Mouse (Mus musculus) liver, adult 2 months (tissue): ENCODE data around the gene Ces2a.

Experiments
- CTCF ChIP-seq: fragments of 200-500 bp; IDR thresholded peaks from 2 replicates; pipeline ENCODE4 v1.5.1; 2011; ENCODE audit warnings: low read depth, low read length, control low read depth
- POLR2A ChIP-seq: fragments of 200-500 bp; IDR thresholded peaks from 2 replicates; pipeline ENCODE4 v1.6.1; 2011; ENCODE audit warnings: low read length, control low read depth; ENCODE audit not compliant: insufficient read depth; ENCODE audit errors: extremely low read depth

GRCm38 (mm10) chr8:104698556-104698955 lies 35.2 kb upstream of the Ces2a start:
- TF ChIP-seq CTCF (no peak), POLR2A (no peak)
